Mouse (Mus musculus) neural tube, embryonic 11.5 days (tissue): ENCODE data around the gene 2310011J03Rik. TPM values are rescaled to one million over a fixed set of nuclear protein-coding genes. Genes with fewer than 3 reads are reported as not detected.

Experiments used
- ATAC-seq: fragments of 200-750 bp; cut with Nextera tagmentation; 2 replicates; pipeline ENCODE4 v1.8.0; 2017; ENCODE audit warnings: moderate number of reproducible peaks, mild to moderate bottlenecking, moderate TSS enrichment, moderate library complexity; ENCODE audit not compliant: insufficient read depth, low FRiP score, low TSS enrichment
- DNase-seq: peaks from one replicate; pipeline ENCODE4 v3.0.0-alpha.2; 2015; ENCODE audit warnings: low spot score
- H3K27ac ChIP-seq: fragments of 300-500 bp; sonication (generic); 2 replicates; pipeline ENCODE4 v1.5.1; 2014; ENCODE audit warnings: low read depth, mild to moderate bottlenecking, low read length
- H3K27me3 ChIP-seq: fragments of 300-500 bp; sonication (generic); 2 replicates; pipeline ENCODE4 v1.6.1; 2014; ENCODE audit warnings: mild to moderate bottlenecking, low read length, mixed read lengths; ENCODE audit not compliant: control insufficient read depth, insufficient read depth
- H3K36me3 ChIP-seq: fragments of 300-500 bp; sonication (generic); 2 replicates; pipeline ENCODE4 v1.6.1; 2014; ENCODE audit warnings: mild to moderate bottlenecking, low read length, moderate library complexity, mixed read lengths; ENCODE audit not compliant: control insufficient read depth, insufficient read depth
- H3K4me1 ChIP-seq: fragments of 300-500 bp; sonication (generic); 2 replicates; pipeline ENCODE4 v1.6.1; 2014; ENCODE audit warnings: low read length, mixed read lengths; ENCODE audit not compliant: control insufficient read depth, insufficient read depth
- H3K4me2 ChIP-seq: fragments of 300-500 bp; sonication (generic); 2 replicates; pipeline ENCODE4 v1.6.1; 2014; ENCODE audit warnings: low read depth, mild to moderate bottlenecking, moderate library complexity
- H3K4me3 ChIP-seq: fragments of 300-500 bp; sonication (generic); 2 replicates; pipeline ENCODE4 v1.5.1; 2014; ENCODE audit warnings: low read depth, low read length
- H3K9ac ChIP-seq: fragments of 300-500 bp; sonication (generic); 2 replicates; pipeline ENCODE4 v1.6.1; 2014; ENCODE audit warnings: mild to moderate bottlenecking, low read length
- H3K9me3 ChIP-seq: fragments of 300-500 bp; sonication (generic); 2 replicates; pipeline ENCODE4 v1.6.1; 2016; ENCODE audit warnings: low read length; ENCODE audit not compliant: control insufficient read depth
- whole genome bisulfite sequencing: fragments of 180-500 bp; shearing (Covaris S2); extraction: QIAGEN DNeasy Blood & Tissue Kit; methylation state at CpG from one replicate; pipeline ENCODE4 v1.1.7; 2014; 5-methylcytosine and 5-hydroxymethylcytosine counted together
- polyA plus RNA-seq: library from polyadenylated mRNA; unstranded; fragments of >200 nt; fragmentation: Nextera tagmentation; extraction: Ambion mirVana; gene quantifications from 2 replicates; pipeline ENCODE4 v1.2.1, GENCODE M21; 2014

Gene 2310011J03Rik
- polyA plus RNA-seq, 1 experiment from 2014 or later: 37.3 TPM

- ATAC-seq (no peak), DNase-seq (no peak)
- Histone ChIP-seq H3K4me3 (no peak overlapping the region), H3K36me3 (peaks cover 21% of the 10 kb centered on the region), H3K27me3 (no peaks in the 10 kb centered on the region), H3K27ac (no peak overlapping the region), H3K9ac (no peak overlapping the region), H3K9me3 (no peaks in the 10 kb centered on the region), H3K4me2 (no peak overlapping the region), H3K4me1 (0 out of 2 replicates have a peak, but pooled peaks cover 2% of the 10 kb centered on the region)
- 74% methylated on average over 10 of the region's 15 CpGs for WGBS
Measured at GRCm38 (mm10) chr10:80285222-80286070, 34.9 kb downstream of the 2310011J03Rik start.

GRCm38 (mm10) chr10:80282481-80283441 is 37.6 kb downstream of the 2310011J03Rik start:
- no peak overlapping the region for H3K4me2 ChIP-seq
- ATAC-seq: no peak
- H3K9me3 ChIP-seq: no peaks in the 10 kb centered on the region
- H3K4me1 ChIP-seq: 0 out of 2 replicates have a peak, but pooled peaks cover 2% of the 10 kb centered on the region
- no peak overlapping the region for H3K9ac ChIP-seq
- WGBS: 92% methylated on average over 20 of the region's 20 CpGs
- H3K36me3 ChIP-seq: peaks cover 29% of the 10 kb centered on the region
- H3K27me3 ChIP-seq: no peaks in the 10 kb centered on the region
- DNase-seq: no peak
- no peak overlapping the region for H3K27ac ChIP-seq
- no peak overlapping the region for H3K4me3 ChIP-seq

- Histone ChIP-seq H3K27ac (no peak overlapping the region), H3K4me2 (no peak overlapping the region), H3K4me3 (no peak overlapping the region), H3K9me3 (no peaks in the 10 kb centered on the region), H3K27me3 (no peaks in the 10 kb centered on the region), H3K4me1 (0 out of 2 replicates have a peak, but pooled peaks cover 2% of the 10 kb centered on the region), H3K9ac (no peak overlapping the region), H3K36me3 (peaks cover 35% of the 10 kb centered on the region)
- ATAC-seq (no peak), DNase-seq (no peak)
- 82% methylated on average over 8 of the region's 8 CpGs for WGBS
Measured at GRCm38 (mm10) chr10:80281921-80282371, 38.4 kb downstream of the 2310011J03Rik start.

GRCm38 (mm10) chr10:80281304-80281703 is 39.0 kb downstream of the 2310011J03Rik start:
- no peak overlapping the region for H3K4me3 ChIP-seq
- peaks cover 33% of the 10 kb centered on the region for H3K36me3 ChIP-seq
- H3K27me3 ChIP-seq: no peaks in the 10 kb centered on the region
- H3K27ac ChIP-seq: no peak overlapping the region
- no peak for ATAC-seq
- no peak overlapping the region for H3K4me2 ChIP-seq
- WGBS: 82% methylated on average over 7 of the region's 7 CpGs
- no peak for DNase-seq
- no peaks in the 10 kb centered on the region for H3K9me3 ChIP-seq
- no peak overlapping the region for H3K9ac ChIP-seq
- 0 out of 2 replicates have a peak, but pooled peaks cover 2% of the 10 kb centered on the region for H3K4me1 ChIP-seq

GRCm38 (mm10) chr10:80279273-80279672 is 41.1 kb downstream of the 2310011J03Rik start:
- peaks cover 37% of the 10 kb centered on the region for H3K36me3 ChIP-seq
- no peak for ATAC-seq

GRCm38 (mm10) chr10:80278390-80278789 is 41.9 kb downstream of the 2310011J03Rik start:
- H3K36me3 ChIP-seq: peaks cover 36% of the 10 kb centered on the region
- ATAC-seq: no peak

More at GRCm38 (mm10) chr10:80279273-80279672, 41.1 kb downstream of the 2310011J03Rik start:
- Histone ChIP-seq H3K4me2 (no peak overlapping the region), H3K9ac (no peak overlapping the region), H3K4me1 (no peaks in the 10 kb centered on the region), H3K9me3 (no peaks in the 10 kb centered on the region), H3K27ac (no peak overlapping the region), H3K27me3 (no peaks in the 10 kb centered on the region), H3K4me3 (no peak overlapping the region)
- DNase-seq: no peak
- 94% methylated on average over 12 of the region's 12 CpGs for WGBS

GRCm38 (mm10) chr10:80276238-80276637 is 44.1 kb downstream of the 2310011J03Rik start:
- DNase-seq (no peak), ATAC-seq (no peak)
- no peak overlapping the region for H3K4me3 ChIP-seq
- no peak overlapping the region for H3K9ac ChIP-seq
- 89% methylated on average over 5 of the region's 5 CpGs for WGBS
- H3K36me3 ChIP-seq: peaks cover 34% of the 10 kb centered on the region
- no peak overlapping the region for H3K27ac ChIP-seq
- no peak overlapping the region for H3K4me2 ChIP-seq
- H3K4me1 ChIP-seq: no peaks in the 10 kb centered on the region
- no peaks in the 10 kb centered on the region for H3K9me3 ChIP-seq
- no peaks in the 10 kb centered on the region for H3K27me3 ChIP-seq

More at GRCm38 (mm10) chr10:80278390-80278789, 41.9 kb downstream of the 2310011J03Rik start:
- no peak for DNase-seq
- no peaks in the 10 kb centered on the region for H3K4me1 ChIP-seq
- no peaks in the 10 kb centered on the region for H3K9me3 ChIP-seq
- no peak overlapping the region for H3K4me2 ChIP-seq
- no peak overlapping the region for H3K4me3 ChIP-seq
- no peak overlapping the region for H3K9ac ChIP-seq
- H3K27ac ChIP-seq: no peak overlapping the region
- 91% methylated on average over 9 of the region's 9 CpGs for WGBS
- no peaks in the 10 kb centered on the region for H3K27me3 ChIP-seq

GRCm38 (mm10) chr10:80273847-80274246 is 46.5 kb downstream of the 2310011J03Rik start:
- H3K27ac ChIP-seq: no peak overlapping the region

More at GRCm38 (mm10) chr10:80273847-80274246, 46.5 kb downstream of the 2310011J03Rik start:
- Histone ChIP-seq H3K36me3 (peaks cover 30% of the 10 kb centered on the region), H3K9me3 (no peaks in the 10 kb centered on the region), H3K4me1 (no peaks in the 10 kb centered on the region; the same call in 1 of the 2 replicates), H3K27me3 (no peaks in the 10 kb centered on the region), H3K4me3 (no peak overlapping the region), H3K4me2 (no peak overlapping the region), H3K9ac (no peak overlapping the region)
- no peak for DNase-seq
- no peak for ATAC-seq
- WGBS: 89% methylated on average over 3 of the region's 3 CpGs
